Mouse (Mus musculus): Measurements from ENCODE around the gene Spred3. TPM values are rescaled to one million over a fixed set of nuclear protein-coding genes. Genes with fewer than 3 reads are reported as not detected.
"Not testable (repeated sequence)": the region's sequence is repeated elsewhere in the genome, so short reads cannot be mapped to it uniquely, and the experiment has no call there.

The Spred3 gene
- 0.19 and 0.25 TPM in 2 replicates for polyA plus RNA-seq (2015; fragmentation: Nextera tagmentation; extraction: Ambion mirVana)

- peaks cover 67% of the 10 kb centered on the region for H3K27me3 ChIP-seq (ENCODE audit: control insufficient read depth, insufficient read depth, low read depth, low read length)
These were observed at the start of gene Spred3, which contains the start of gene Ggn for GRCm38 (mm10) chr7:29170066-29170754. Gene Spred3 (minus strand): TSS chr7:29170411. Gene Ggn (plus strand): TSS chr7:29170210.

DNA sequence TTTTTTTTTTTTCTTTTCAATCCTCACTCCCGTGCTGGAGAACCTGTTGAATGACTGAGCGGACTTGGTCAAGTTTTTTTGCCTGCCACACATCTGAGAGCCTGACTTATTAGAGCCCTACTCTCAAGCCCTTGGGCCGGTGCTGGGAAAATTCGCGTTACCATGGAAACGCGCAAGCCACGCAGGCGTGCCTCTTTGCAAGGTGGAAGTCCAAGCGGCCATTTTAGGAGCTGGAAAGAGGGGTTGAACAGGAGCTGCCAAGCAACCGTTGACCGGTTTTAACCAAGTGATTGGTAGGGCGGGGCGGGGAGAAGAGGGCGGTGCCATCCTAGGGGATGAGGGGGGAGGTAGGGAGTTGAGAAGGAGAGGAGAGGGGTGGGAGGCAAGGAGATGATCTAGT lies 44.6 kb upstream of the Spred3 start:
- ATAC-seq (ENCODE audit: low read depth), result no peak
- 59% methylated on average over 15 of the region's 15 CpGs for WGBS (ENCODE audit: insufficient replicate concordance)
- H3K9ac ChIP-seq (ENCODE audit: low read depth, low read length), result no peak overlapping the region
- no peak overlapping the region for H3K27ac ChIP-seq (ENCODE audit: low read length)
- H3K9me3 ChIP-seq (replicated peaks; ENCODE audit: control insufficient read depth, low read length), result peaks cover 5% of the 10 kb centered on the region
- no peaks in the 10 kb centered on the region for H3K27me3 ChIP-seq (ENCODE audit: control insufficient read depth, insufficient read depth, low read depth, low read length)
- peaks cover 10% of the 10 kb centered on the region for H3K4me1 ChIP-seq (ENCODE audit: control insufficient read depth, low read depth, low read length)
- no peak overlapping the region for H3K4me3 ChIP-seq (ENCODE audit: low read depth, low read length)
- H3K36me3 ChIP-seq (ENCODE audit: control insufficient read depth, insufficient read depth), result no peaks in the 10 kb centered on the region
- no peak overlapping the region for H3K4me2 ChIP-seq (ENCODE audit: low read depth, low read length)

More at GRCm38 (mm10) chr7:29170066-29170754, at the start of gene Spred3, which contains the start of gene Ggn:
- peak within 1 kb of the TSS; percentile 21; the same call in 1 of the 2 replicates for H3K9ac ChIP-seq (ENCODE audit: low read depth, low read length)
- H3K4me2 ChIP-seq (ENCODE audit: low read depth, low read length), result peak within 1 kb of the TSS; percentile 76
- H3K9me3 ChIP-seq (replicated peaks; ENCODE audit: control insufficient read depth, low read length), result no peaks in the 10 kb centered on the region
- under 1% methylated on average over 30 of the region's 30 CpGs for WGBS (ENCODE audit: insufficient replicate concordance)
- no peak within 1 kb of the TSS for H3K27ac ChIP-seq (ENCODE audit: low read length)
- H3K4me3 ChIP-seq (ENCODE audit: low read depth, low read length), result peak within 1 kb of the TSS; percentile 59
- peak; percentile 56 for ATAC-seq (ENCODE audit: low read depth)
- H3K36me3 ChIP-seq (ENCODE audit: control insufficient read depth, insufficient read depth), result peaks cover 14% of the 10 kb centered on the region
- H3K4me1 ChIP-seq (ENCODE audit: control insufficient read depth, low read depth, low read length), result peaks cover 28% of the 10 kb centered on the region

GRCm38 (mm10) chr7:29214236-29214635 lies 44.0 kb upstream of the Spred3 start:
- ATAC-seq (ENCODE audit: low read depth), result no peak

DNA sequence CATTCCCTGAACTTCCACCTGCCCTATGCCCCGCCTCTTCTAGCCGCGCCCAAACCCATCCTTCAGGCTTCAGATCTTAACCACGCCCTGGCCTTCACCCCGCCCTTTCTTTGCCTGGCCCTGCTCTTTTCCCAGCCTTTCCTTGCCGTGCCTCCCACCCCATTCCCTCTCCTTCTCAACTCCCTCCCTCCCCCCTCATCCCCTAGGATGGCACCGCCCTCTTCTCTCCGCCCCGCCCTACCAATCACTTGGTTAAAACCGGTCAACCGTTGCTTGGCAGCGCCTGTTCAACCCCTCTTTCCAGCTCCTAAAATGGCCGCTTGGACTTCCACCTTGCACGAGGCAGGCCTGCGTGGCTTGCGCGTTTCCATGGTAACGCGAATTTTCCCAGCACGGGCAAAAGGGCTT lies 43.5 kb upstream of the Spred3 start, which contains the start of gene Catsperg1:
TSS of gene Catsperg1 (minus strand) at position 361 of the 408 bp plus-strand sequence.
- ATAC-seq (ENCODE audit: low read depth), result no peak
- Histone ChIP-seq H3K4me1 (ENCODE audit: control insufficient read depth, low read depth, low read length) (peaks cover 10% of the 10 kb centered on the region), H3K36me3 (ENCODE audit: control insufficient read depth, insufficient read depth) (no peaks in the 10 kb centered on the region), H3K9me3 (replicated peaks; ENCODE audit: control insufficient read depth, low read length) (no peaks in the 10 kb centered on the region; the same call in 1 of the 2 replicates), H3K4me2 (ENCODE audit: low read depth, low read length) (no peak within 1 kb of the TSS), H3K27me3 (ENCODE audit: control insufficient read depth, insufficient read depth, low read depth, low read length) (no peaks in the 10 kb centered on the region), H3K4me3 (ENCODE audit: low read depth, low read length) (no peak within 1 kb of the TSS), H3K9ac (ENCODE audit: low read depth, low read length) (no peak within 1 kb of the TSS), H3K27ac (ENCODE audit: low read length) (no peak within 1 kb of the TSS)
- WGBS (ENCODE audit: insufficient replicate concordance), result 23% methylated on average over 20 of the region's 20 CpGs

More at GRCm38 (mm10) chr7:29214236-29214635, 44.0 kb upstream of the Spred3 start:
- no peaks in the 10 kb centered on the region for H3K27me3 ChIP-seq (ENCODE audit: control insufficient read depth, insufficient read depth, low read depth, low read length)
- no peak overlapping the region for H3K27ac ChIP-seq (ENCODE audit: low read length)
- H3K4me2 ChIP-seq (ENCODE audit: low read depth, low read length), result no peak overlapping the region
- peaks cover 10% of the 10 kb centered on the region for H3K4me1 ChIP-seq (ENCODE audit: control insufficient read depth, low read depth, low read length)
- no peak overlapping the region for H3K4me3 ChIP-seq (ENCODE audit: low read depth, low read length)
- WGBS (ENCODE audit: insufficient replicate concordance), result 55% methylated on average over 2 of the region's 2 CpGs
- no peak overlapping the region for H3K9ac ChIP-seq (ENCODE audit: low read depth, low read length)
- H3K36me3 ChIP-seq (ENCODE audit: control insufficient read depth, insufficient read depth), result no peaks in the 10 kb centered on the region
- H3K9me3 ChIP-seq (replicated peaks; ENCODE audit: control insufficient read depth, low read length), result no peaks in the 10 kb centered on the region; the same call in 1 of the 2 replicates

GRCm38 (mm10) chr7:29212775-29213560 lies 42.8 kb upstream of the Spred3 start:
- WGBS (ENCODE audit: insufficient replicate concordance), result 40% methylated on average over 40 of the region's 40 CpGs
- not testable (repeated sequence) for H3K27ac ChIP-seq (ENCODE audit: low read length); H3K36me3 ChIP-seq (ENCODE audit: control insufficient read depth, insufficient read depth); H3K27me3 ChIP-seq (ENCODE audit: control insufficient read depth, insufficient read depth, low read depth, low read length); ATAC-seq (ENCODE audit: low read depth); H3K4me2 ChIP-seq (ENCODE audit: low read depth, low read length); H3K9ac ChIP-seq (ENCODE audit: low read depth, low read length); H3K4me1 ChIP-seq (ENCODE audit: control insufficient read depth, low read depth, low read length); H3K9me3 ChIP-seq (replicated peaks; ENCODE audit: control insufficient read depth, low read length); H3K4me3 ChIP-seq (ENCODE audit: low read depth, low read length)

GRCm38 (mm10) chr7:29212199-29212765 lies 42.1 kb upstream of the Spred3 start:
- Histone ChIP-seq H3K9me3 (replicated peaks; ENCODE audit: control insufficient read depth, low read length) (no peaks in the 10 kb centered on the region; the same call in 1 of the 2 replicates), H3K9ac (ENCODE audit: low read depth, low read length) (no peak overlapping the region), H3K27ac (ENCODE audit: low read length) (peak overlapping the region; percentile 71), H3K4me3 (ENCODE audit: low read depth, low read length) (peak overlapping the region; percentile 56), H3K4me1 (ENCODE audit: control insufficient read depth, low read depth, low read length) (peaks cover 10% of the 10 kb centered on the region), H3K27me3 (ENCODE audit: control insufficient read depth, insufficient read depth, low read depth, low read length) (no peaks in the 10 kb centered on the region), H3K4me2 (ENCODE audit: low read depth, low read length) (peak overlapping the region; percentile 72), H3K36me3 (ENCODE audit: control insufficient read depth, insufficient read depth) (no peaks in the 10 kb centered on the region)
- WGBS (ENCODE audit: insufficient replicate concordance), result 16% methylated on average over 26 of the region's 26 CpGs
- ATAC-seq (ENCODE audit: low read depth), result no peak

GRCm38 (mm10) chr7:29211415-29212198 lies 41.4 kb upstream of the Spred3 start:
- peaks cover 10% of the 10 kb centered on the region for H3K4me1 ChIP-seq (ENCODE audit: control insufficient read depth, low read depth, low read length)
- H3K36me3 ChIP-seq (ENCODE audit: control insufficient read depth, insufficient read depth), result no peaks in the 10 kb centered on the region
- peak overlapping the region; percentile 56 for H3K4me3 ChIP-seq (ENCODE audit: low read depth, low read length)
- H3K4me2 ChIP-seq (ENCODE audit: low read depth, low read length), result peak overlapping the region; percentile 72
- WGBS (ENCODE audit: insufficient replicate concordance), result 3% methylated on average over 34 of the region's 34 CpGs
- H3K27ac ChIP-seq (ENCODE audit: low read length), result peak overlapping the region; percentile 71
- 0 out of 2 replicates have a peak overlapping the region, but pooled peaks have one; percentile 16 for H3K9ac ChIP-seq (ENCODE audit: low read depth, low read length)
- H3K27me3 ChIP-seq (ENCODE audit: control insufficient read depth, insufficient read depth, low read depth, low read length), result no peaks in the 10 kb centered on the region
- ATAC-seq (ENCODE audit: low read depth), result peak; percentile 79
- H3K9me3 ChIP-seq (replicated peaks; ENCODE audit: control insufficient read depth, low read length), result no peaks in the 10 kb centered on the region; the same call in 1 of the 2 replicates

DNA sequence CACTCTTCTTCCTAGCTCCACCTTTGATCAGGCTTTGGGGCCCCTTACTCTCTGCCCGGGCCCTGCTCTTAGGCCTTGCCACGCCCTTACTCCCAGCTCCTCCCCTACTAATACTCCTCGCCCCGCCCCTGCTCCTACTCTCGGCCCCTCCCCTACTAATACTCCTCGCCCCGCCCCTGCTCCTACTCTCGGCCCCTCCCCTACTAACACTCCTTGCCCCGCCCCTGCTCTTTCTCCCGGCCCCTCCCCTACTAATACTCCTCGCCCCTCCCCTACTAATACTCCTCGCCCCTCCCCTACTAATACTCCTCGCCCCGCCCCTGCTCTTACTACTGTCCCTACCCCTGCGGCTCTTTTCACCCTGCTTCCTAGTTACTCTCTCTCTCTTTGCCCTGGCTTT lies 40.8 kb upstream of the Spred3 start:
- not testable (repeated sequence) for H3K27me3 ChIP-seq (ENCODE audit: control insufficient read depth, insufficient read depth, low read depth, low read length); H3K9me3 ChIP-seq (replicated peaks; ENCODE audit: control insufficient read depth, low read length); H3K36me3 ChIP-seq (ENCODE audit: control insufficient read depth, insufficient read depth); H3K9ac ChIP-seq (ENCODE audit: low read depth, low read length); H3K4me1 ChIP-seq (ENCODE audit: control insufficient read depth, low read depth, low read length)
- Histone ChIP-seq H3K27ac (ENCODE audit: low read length) (peak overlapping the region; percentile 71; the same call in 1 of the 2 replicates), H3K4me2 (ENCODE audit: low read depth, low read length) (peak overlapping the region; percentile 72), H3K4me3 (ENCODE audit: low read depth, low read length) (peak overlapping the region; percentile 56)
- WGBS (ENCODE audit: insufficient replicate concordance), result 6% methylated on average over 15 of the region's 15 CpGs
- ATAC-seq (ENCODE audit: low read depth), result peak; percentile 61
